Mouse (Mus musculus) heart, adult 2 months (tissue): ENCODE results near the gene Sh3pxd2b. TPM values are rescaled to one million over a fixed set of nuclear protein-coding genes. Genes with fewer than 3 reads are reported as not detected.
A peak's percentile ranks its signal among the peaks of the same experiment; 100 is the strongest.

Experiments used
- DNase-seq, 2 experiments: peaks; one replicate each; pipeline ENCODE4 v3.0.0; 2021
- H3K27ac ChIP-seq: fragments of 200-600 bp; 2 replicates; pipeline ENCODE4 v1.8.1; 2022
- H3K27me3 ChIP-seq: fragments of 200-500 bp; 2 replicates; pipeline ENCODE4 v1.6.1; 2012; ENCODE audit warnings: mild to moderate bottlenecking, low read length, inconsistent platforms, mixed read lengths; ENCODE audit not compliant: control insufficient read depth, insufficient read depth
- H3K36me3 ChIP-seq: fragments of 200-500 bp; 2 replicates; pipeline ENCODE4 v1.6.1; 2012; ENCODE audit warnings: low read length, inconsistent platforms; ENCODE audit not compliant: control insufficient read depth, insufficient read depth
- H3K4me1 ChIP-seq: fragments of 200-500 bp; 2 replicates; pipeline ENCODE4 v1.6.1; 2011; ENCODE audit warnings: low read length; ENCODE audit not compliant: control insufficient read depth, insufficient read depth
- H3K4me3 ChIP-seq: fragments of 200-600 bp; 2 replicates; pipeline ENCODE4 v1.8.1; 2022
- H3K79me2 ChIP-seq: fragments of 200-500 bp; replicated peaks from 2 replicates; pipeline ENCODE4 v1.6.1; 2012; ENCODE audit warnings: mild to moderate bottlenecking, inconsistent platforms, low read length, moderate library complexity, mixed read lengths; ENCODE audit not compliant: control insufficient read depth, insufficient read depth
- H3K9ac ChIP-seq: fragments of 200-500 bp; 2 replicates; pipeline ENCODE4 v1.6.1; 2012; ENCODE audit warnings: low read depth, mild to moderate bottlenecking, control low read depth, inconsistent platforms, low read length, mixed read lengths
- CTCF ChIP-seq: fragments of 200-600 bp; IDR thresholded peaks from 2 replicates; pipeline ENCODE4 v1.8.1; 2022; ENCODE audit warnings: antibody characterized with exemption, mild to moderate bottlenecking, moderate library complexity
- EP300 ChIP-seq: fragments of 200-500 bp; IDR thresholded peaks from 2 replicates; pipeline ENCODE4 v1.6.1; 2011; ENCODE audit warnings: low read depth, low read length, control low read depth; ENCODE audit not compliant: insufficient read depth
- POLR2A ChIP-seq: fragments of 200-500 bp; IDR thresholded peaks from 2 replicates; pipeline ENCODE4 v1.6.1; 2011; ENCODE audit warnings: mild to moderate bottlenecking, low read depth, low read length, control low read depth; ENCODE audit not compliant: insufficient read depth
- WGBS: fragments of 180-500 bp; shearing (Covaris S2); methylation state at CpG from one replicate; pipeline ENCODE4 v1.1.7; 2018; 5-methylcytosine and 5-hydroxymethylcytosine counted together
- intact Hi-C: fragments of 180-260 bp; cut with DNase I; formaldehyde crosslinking; loops from one replicate; pipeline ENCODE4 v1.15.1; 2025
- polyA plus RNA-seq: library from polyadenylated mRNA; depleted of rRNA; stranded (reverse); fragments of >200 nt; gene quantifications from 2 replicates; pipeline ENCODE4 v1.2.3, GENCODE M21; 2012
- total RNA-seq, 2 experiments: library from RNA; stranded (reverse); gene quantifications; 2 replicates each; pipeline ENCODE4 v1.2.3; 2021

The Sh3pxd2b gene
- total and polyA plus RNA-seq, 3 experiments, result 3.2 to 8.5 (median 4.0) TPM

- H3K79me2 ChIP-seq, result no peaks in the 10 kb centered on the region
- H3K9ac ChIP-seq, result no peak overlapping the region
- TF ChIP-seq POLR2A, result no peak
- no peak for TF ChIP-seq CTCF
- TF ChIP-seq EP300, result no peak
- DNase-seq, result no peak
- no peak overlapping the region for H3K4me3 ChIP-seq
- peaks cover 5% of the 10 kb centered on the region for H3K4me1 ChIP-seq
- no peak overlapping the region for H3K27ac ChIP-seq
- intact Hi-C loops, result no loop called here
- no peaks in the 10 kb centered on the region for H3K36me3 ChIP-seq
- H3K27me3 ChIP-seq, result no peaks in the 10 kb centered on the region
- WGBS, result 78% methylated on average over 2 of the region's 2 CpGs
These were observed 14.4 kb upstream of the Sh3pxd2b start for GRCm38 (mm10) chr11:32333235-32333634.

DNA sequence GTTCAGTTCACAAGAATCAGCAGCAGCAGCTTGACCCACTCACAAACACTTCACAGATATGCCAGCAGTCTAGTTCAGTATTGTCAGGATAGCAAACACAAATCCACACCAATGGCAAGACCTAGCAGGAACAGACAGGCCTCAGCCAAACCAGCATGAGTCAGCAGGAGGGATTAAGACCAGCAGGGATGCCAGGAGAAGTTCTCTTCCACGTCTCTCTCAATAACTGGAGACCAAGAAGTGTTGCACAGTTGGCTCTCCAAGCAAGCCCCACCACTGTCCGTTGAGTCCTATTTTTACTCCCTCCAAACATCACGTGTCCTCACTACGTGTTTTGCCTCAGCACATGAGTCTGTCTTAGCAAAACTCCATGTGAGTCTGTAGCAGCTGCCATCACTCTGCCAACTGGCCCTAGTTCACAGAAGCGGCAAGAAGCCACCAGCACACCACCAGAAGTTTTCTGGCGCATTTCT lies 11.1 kb upstream of the Sh3pxd2b start:
- no peaks in the 10 kb centered on the region for H3K79me2 ChIP-seq
- DNase-seq, result no peak
- no peak overlapping the region for H3K27ac ChIP-seq
- TF ChIP-seq CTCF, result no peak
- TF ChIP-seq EP300, result 0 out of 2 replicates have a peak, but pooled peaks have one; percentile 25
- H3K27me3 ChIP-seq, result no peaks in the 10 kb centered on the region
- H3K9ac ChIP-seq, result no peak overlapping the region
- no peaks in the 10 kb centered on the region for H3K36me3 ChIP-seq
- H3K4me3 ChIP-seq, result no peak overlapping the region
- WGBS, result 74% methylated on average over 6 of the region's 6 CpGs
- H3K4me1 ChIP-seq, result peaks cover 10% of the 10 kb centered on the region
- intact Hi-C loops, result no loop called here

GRCm38 (mm10) chr11:32339131-32339531 lies 8.5 kb upstream of the Sh3pxd2b start:
- peak; percentile 60 to 74 for DNase-seq
- WGBS, result 29% methylated on average over 2 of the region's 2 CpGs
- Histone ChIP-seq H3K79me2 (no peaks in the 10 kb centered on the region), H3K27me3 (no peaks in the 10 kb centered on the region), H3K9ac (no peak overlapping the region), H3K4me1 (peaks cover 11% of the 10 kb centered on the region), H3K4me3 (no peak overlapping the region), H3K36me3 (no peaks in the 10 kb centered on the region), H3K27ac (no peak overlapping the region)
- intact Hi-C loops, result no loop called here
- TF ChIP-seq EP300 (no peak), CTCF (no peak), POLR2A (no peak)

- Histone ChIP-seq H3K9ac (no peak overlapping the region), H3K27me3 (no peaks in the 10 kb centered on the region), H3K4me3 (no peak overlapping the region), H3K36me3 (no peaks in the 10 kb centered on the region), H3K4me1 (peaks cover 11% of the 10 kb centered on the region), H3K79me2 (no peaks in the 10 kb centered on the region), H3K27ac (no peak overlapping the region)
- 23% methylated on average over 17 of the region's 17 CpGs for WGBS
- intact Hi-C loops, result loop anchor here (2.0 to 10.0 kb wide), 3 partner anchors 16 to 354 kb away; no protein-coding TSS in a partner anchor
- peak; percentile 51 to 61 for DNase-seq
- TF ChIP-seq CTCF, result peak; percentile 85
- no peak for TF ChIP-seq POLR2A
These were observed 6.8 kb upstream of the Sh3pxd2b start for GRCm38 (mm10) chr11:32340476-32341473.

DNA sequence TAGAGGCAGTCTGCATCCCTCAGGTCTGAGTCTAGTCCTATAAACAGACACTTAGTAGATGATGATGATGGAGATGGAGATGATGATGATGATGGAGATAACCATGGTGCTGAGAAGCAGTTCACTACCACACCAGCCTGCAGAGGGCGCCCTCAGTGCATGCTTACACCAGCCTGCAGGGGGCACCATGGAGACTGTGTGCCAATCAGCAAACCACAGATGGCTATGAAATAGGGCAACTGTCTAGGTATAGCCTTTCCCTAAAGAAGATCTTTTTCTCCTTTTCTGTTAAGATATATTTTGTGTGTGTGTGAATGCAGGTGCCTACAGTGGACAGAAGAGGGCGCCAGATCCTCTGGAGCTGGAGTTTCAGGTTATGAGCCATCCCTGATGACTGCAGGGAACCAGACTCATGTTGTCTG lies 4.8 kb upstream of the Sh3pxd2b start:
- H3K4me3 ChIP-seq, result no peak overlapping the region
- TF ChIP-seq EP300 (no peak), POLR2A (no peak), CTCF (peak; percentile 80)
- peaks cover 11% of the 10 kb centered on the region for H3K4me1 ChIP-seq
- H3K36me3 ChIP-seq, result no peaks in the 10 kb centered on the region
- no peak overlapping the region for H3K27ac ChIP-seq
- no peak overlapping the region for H3K9ac ChIP-seq
- DNase-seq, result peak in 1 of 2 experiments; percentile 68
- intact Hi-C loops, result loop anchor here (5.0 to 10.0 kb wide), 2 partner anchors 245 to 352 kb away; no protein-coding TSS in a partner anchor
- no peaks in the 10 kb centered on the region for H3K79me2 ChIP-seq
- WGBS, result 19% methylated on average over 2 of the region's 2 CpGs
- H3K27me3 ChIP-seq, result peaks cover under 1% of the 10 kb centered on the region; the same call in 1 of the 2 replicates

DNA sequence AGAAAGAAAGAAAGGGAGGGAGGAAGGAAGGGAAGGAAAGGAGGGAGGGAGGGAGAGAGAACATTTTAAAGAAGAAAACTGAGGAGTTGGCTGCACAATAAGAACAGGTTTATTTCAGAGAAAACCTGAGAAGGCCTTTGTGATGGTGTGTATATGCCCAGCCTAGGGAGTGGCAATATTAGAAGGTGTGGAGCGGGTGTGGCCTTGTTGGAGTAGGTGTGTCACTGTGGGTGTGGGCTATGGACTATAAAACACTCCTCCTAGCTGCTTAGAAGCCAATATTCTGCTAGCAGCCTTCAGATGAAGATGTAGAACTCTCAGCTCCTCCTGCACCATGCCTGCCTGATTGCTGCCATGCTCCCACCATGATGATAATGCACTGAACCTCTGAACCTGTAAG lies 4.3 kb upstream of the Sh3pxd2b start:
- DNase-seq, result no peak
- WGBS, result 96% methylated on average over 1 of the region's 1 CpGs
- Histone ChIP-seq H3K4me1 (peaks cover 11% of the 10 kb centered on the region), H3K36me3 (no peaks in the 10 kb centered on the region), H3K79me2 (no peaks in the 10 kb centered on the region), H3K4me3 (no peak overlapping the region), H3K9ac (no peak overlapping the region), H3K27ac (no peak overlapping the region), H3K27me3 (peaks cover 2% of the 10 kb centered on the region; the same call in 1 of the 2 replicates)
- intact Hi-C loops, result loop anchor here (5.0 to 10.0 kb wide), 2 partner anchors 244 to 351 kb away; no protein-coding TSS in a partner anchor
- TF ChIP-seq EP300 (no peak), POLR2A (no peak), CTCF (no peak)
